Mouse (Mus musculus): ENCODE data around the gene Cdk5rap3. TPM values are rescaled to one million over a fixed set of nuclear protein-coding genes. Genes with fewer than 3 reads are reported as not detected.

The Cdk5rap3 gene
- total RNA-seq (2021) = 10 to 100 TPM; 71.6 to 74.7 TPM
- long read RNA-seq, experiment 1, transcript Cdk5rap3-201 (14 exons, 2,250 nt) = major isoform, 118 of 180 reads
- long read RNA-seq, experiment 1, partial matches to known transcripts = 22 of 180 reads
- long read RNA-seq, experiment 1, other reads (novel, unspliced or antisense) = 39 of 180 reads
- long read RNA-seq, experiment 2, transcript Cdk5rap3-201 (14 exons, 2,250 nt) = major isoform, 165 of 281 reads
- long read RNA-seq, experiment 2, partial matches to known transcripts = 55 of 281 reads
- long read RNA-seq, experiment 2, other reads (novel, unspliced or antisense) = 59 of 281 reads

DNA sequence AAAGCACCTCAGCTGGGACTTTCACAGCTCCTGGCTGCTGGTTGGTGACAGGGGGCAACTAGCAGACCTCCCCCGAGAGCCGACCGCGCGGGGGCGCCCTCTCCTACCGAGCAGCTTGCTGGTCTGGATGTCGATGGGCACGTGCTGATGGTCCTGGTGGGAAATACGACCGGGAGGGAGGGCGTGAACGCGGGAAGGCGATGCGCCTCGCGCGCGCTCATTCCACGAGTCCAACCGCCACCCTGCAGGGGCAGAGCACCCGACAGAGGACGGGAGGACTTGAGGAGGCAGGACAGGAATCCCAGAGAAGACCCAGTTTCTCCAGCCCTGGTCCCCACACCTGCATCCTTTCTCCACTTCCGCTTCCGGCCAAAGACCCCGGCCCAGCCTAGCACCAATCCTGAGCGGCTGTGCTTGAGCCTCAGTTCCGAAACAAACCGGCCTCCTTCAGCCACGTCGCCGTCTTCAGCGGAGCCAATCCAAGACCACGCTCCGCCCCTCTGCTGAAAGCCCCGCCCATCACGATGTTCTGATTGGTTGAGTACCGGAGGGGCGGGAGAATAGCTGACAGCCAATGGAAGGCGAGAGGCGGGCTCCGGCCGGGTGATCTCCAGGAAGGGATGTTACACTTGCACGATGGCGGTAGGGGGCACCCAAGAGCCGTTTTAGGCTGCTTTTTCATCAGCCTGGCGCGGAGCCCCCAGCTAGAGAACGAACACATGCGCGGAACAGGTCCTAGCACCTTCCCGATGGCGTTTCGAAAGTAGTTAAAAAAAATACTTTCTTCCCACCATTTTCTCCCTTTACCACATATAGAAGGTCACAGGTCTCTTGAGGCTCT is at the start of gene Cdk5rap3:
TSS of gene Cdk5rap3 (minus strand) at position 453 of the 841 bp plus-strand sequence.
- DNase-seq (ENCODE audit: low spot score in 2 of 2) = peak; percentile 97 to 99

DNA sequence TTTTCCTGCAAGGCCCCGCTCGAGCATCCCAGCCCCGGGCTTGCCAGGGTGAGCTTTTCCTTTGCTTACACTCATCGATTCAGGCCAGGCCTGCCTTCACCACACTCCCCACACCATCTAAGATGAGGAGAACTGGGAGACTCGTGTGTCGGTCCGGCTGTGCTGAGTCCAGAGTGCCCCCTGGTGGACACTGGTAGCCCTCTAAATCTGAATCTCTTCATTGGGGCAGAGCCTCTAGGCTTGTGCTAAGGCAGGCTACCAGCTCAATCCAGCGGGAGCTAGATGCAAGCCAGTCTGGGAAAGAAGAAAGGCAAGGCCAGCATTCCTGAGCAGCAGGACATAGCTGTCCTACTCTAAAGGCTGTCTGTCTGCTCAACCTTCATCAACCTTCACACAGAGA is 47.3 kb upstream of the Cdk5rap3 start:
- DNase-seq (ENCODE audit: low spot score in 2 of 2) = peak; percentile 63 to 85

- DNase-seq (ENCODE audit: low spot score in 2 of 2) = no peak
Measured at GRCm38 (mm10) chr11:96957061-96957805, 40.9 kb upstream of the Cdk5rap3 start.

- no peak for DNase-seq (ENCODE audit: low spot score in 2 of 2)
Measured at GRCm38 (mm10) chr11:96956009-96956724, 39.9 kb upstream of the Cdk5rap3 start.

DNA sequence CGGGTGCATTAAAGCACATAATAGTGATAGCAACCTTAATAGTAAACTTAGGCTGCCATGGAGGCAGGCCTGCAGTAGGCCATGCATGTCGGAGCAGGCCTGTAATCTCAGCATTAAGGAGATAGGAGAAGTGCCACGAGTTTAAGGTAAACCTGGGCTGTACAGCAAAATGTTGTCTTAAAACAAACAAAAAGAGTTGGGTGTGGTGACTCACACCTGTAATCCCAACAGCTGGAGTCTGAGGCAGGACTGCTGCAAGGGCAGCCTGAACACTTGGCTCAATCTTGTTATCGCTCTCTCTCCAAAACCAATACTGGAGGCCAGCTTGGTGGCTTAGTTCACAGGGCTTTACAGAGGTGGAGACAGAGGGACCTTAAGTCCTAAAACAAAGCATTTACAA is 38.8 kb upstream of the Cdk5rap3 start:
- DNase-seq (ENCODE audit: low spot score in 2 of 2) = no peak

- no peak for DNase-seq (ENCODE audit: low spot score in 2 of 2)
Measured at GRCm38 (mm10) chr11:96952896-96953295, 36.6 kb upstream of the Cdk5rap3 start.

GRCm38 (mm10) chr11:96952426-96952825 is 36.1 kb upstream of the Cdk5rap3 start:
- no peak for DNase-seq (ENCODE audit: low spot score in 2 of 2)

GRCm38 (mm10) chr11:96950767-96951166 is 34.5 kb upstream of the Cdk5rap3 start:
- no peak for DNase-seq (ENCODE audit: low spot score in 2 of 2)

- no peak for DNase-seq (ENCODE audit: low spot score in 2 of 2)
Measured at GRCm38 (mm10) chr11:96947849-96948248, 31.6 kb upstream of the Cdk5rap3 start.

- no peak for DNase-seq (ENCODE audit: low spot score in 2 of 2)
Measured at GRCm38 (mm10) chr11:96946498-96946897, 30.2 kb upstream of the Cdk5rap3 start.

GRCm38 (mm10) chr11:96944844-96945580 is 28.7 kb upstream of the Cdk5rap3 start:
- DNase-seq (ENCODE audit: low spot score in 2 of 2) = no peak

- DNase-seq (ENCODE audit: low spot score in 2 of 2) = peak; percentile 65 to 86
Measured at GRCm38 (mm10) chr11:96943746-96944304, 27.5 kb upstream of the Cdk5rap3 start, which contains the start of gene Pnpo. TSS of gene Pnpo (minus strand) at chr11:96943986.

- no peak for DNase-seq (ENCODE audit: low spot score in 2 of 2)
Measured at GRCm38 (mm10) chr11:96941989-96942590, 25.8 kb upstream of the Cdk5rap3 start.

DNA sequence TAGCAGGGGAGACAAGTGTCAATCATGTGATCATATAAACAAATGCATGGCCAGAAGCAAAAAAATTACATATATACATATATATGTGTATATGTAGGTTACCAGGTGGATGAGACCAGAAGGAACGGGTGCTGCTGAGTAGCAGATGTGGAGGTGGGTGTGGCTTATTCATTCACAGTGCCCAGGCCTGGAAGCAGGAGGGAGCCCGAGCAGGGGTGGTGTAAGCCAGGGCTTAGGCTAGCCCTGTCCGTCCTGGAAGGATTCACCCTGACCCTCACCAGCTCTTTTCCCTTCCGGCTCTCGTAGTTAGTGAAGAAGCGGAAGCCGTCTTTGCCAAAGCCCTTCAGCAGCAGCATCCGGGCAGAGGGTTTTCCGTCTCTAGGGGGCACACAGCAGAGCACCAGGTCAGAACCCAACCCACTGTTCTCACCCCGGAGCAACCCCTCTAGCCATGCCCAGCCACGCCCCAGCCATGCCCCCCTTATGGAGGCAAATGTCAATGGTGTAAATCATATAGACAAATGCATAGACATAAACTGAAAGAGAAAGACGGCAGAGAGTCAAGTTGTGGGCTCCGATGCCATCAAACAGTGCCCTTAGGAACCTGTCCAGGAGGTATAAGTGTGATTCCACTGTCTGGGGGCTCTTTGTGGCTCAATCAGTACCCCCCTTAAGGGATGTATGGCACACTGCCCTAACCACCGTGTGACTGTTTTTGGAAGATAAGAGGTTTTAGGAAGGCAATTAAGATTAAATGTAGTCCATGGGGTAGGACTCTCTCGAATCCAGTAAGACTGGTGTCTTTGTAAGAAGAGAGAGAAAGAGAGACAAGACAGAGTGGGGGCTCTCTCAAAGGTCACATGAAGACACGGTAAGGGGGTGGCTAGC is 24.5 kb upstream of the Cdk5rap3 start:
- no peak for DNase-seq (ENCODE audit: low spot score in 2 of 2)

GRCm38 (mm10) chr11:96938426-96938800 is 22.1 kb upstream of the Cdk5rap3 start:
- no peak for DNase-seq (ENCODE audit: low spot score in 2 of 2)

- peak; percentile 40 to 50 for DNase-seq (ENCODE audit: low spot score in 2 of 2)
Measured at GRCm38 (mm10) chr11:96937549-96938425, 21.5 kb upstream of the Cdk5rap3 start.

DNA sequence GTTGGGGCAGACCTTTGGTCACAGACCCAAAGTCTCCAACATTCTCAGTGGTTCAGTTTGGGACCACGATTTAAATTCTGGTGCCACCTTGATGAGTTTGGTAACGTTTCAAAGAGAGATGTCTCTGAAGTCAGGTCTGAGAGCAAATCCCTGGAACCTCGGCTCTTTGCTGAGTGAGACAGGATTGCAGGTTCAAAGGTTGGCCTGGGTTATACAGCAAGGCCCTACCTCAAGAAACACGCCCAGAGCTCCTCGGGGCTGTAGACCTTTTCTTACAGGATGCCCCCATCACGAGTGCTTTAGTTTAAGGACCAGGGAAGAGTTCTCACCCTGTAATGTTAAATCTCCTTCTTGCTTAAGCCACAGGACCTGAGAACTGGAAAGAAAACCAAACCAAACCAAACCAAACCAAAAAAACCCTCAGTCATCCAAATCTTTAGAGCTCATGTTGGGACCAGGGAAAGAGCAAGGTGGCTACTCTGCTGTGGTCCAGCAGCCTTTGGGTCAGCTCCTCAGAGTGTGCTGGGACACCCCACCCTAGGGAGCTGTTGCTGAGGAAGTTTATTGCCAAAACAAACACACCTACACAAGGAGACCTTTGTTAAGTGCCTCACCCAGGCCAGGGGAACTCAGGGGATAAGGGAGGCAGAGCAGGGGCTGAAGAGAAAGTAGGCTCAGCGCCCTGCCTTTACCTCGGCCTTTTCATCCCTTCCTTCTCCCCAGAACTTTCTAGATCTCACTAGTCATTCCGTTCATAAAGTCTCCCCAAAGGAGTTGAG is 19.8 kb upstream of the Cdk5rap3 start:
- no peak for DNase-seq (ENCODE audit: low spot score in 2 of 2)
